ENCODE assay signal across 8 mouse cellular contexts in the genomic region with DNA sequence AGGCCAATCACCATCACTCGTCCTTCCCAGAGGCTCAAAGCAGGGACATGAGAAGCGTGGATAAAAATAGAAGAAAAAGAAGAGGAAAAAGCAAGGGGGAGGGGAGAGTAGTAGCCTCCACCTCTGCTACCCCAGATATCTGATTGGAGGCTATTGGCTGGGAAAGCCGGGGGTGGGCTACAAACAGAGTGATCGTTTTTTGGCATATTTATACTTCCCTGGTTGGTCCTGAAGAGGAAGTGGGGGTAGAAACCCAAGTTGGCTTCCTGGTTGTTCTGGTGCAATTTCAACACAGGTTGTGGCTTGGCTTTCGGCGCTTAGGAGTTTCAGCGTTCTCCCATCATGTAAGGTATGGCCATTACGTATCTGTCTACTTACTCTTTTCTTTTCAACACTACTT. TPM values are rescaled to one million over a fixed set of nuclear protein-coding genes. Genes with fewer than 3 reads are reported as not detected.
DNase-seq lines count a peak whose midpoint lies in the region; ATAC-seq and TF ChIP-seq lines count a peak whose summit lies in the region.

A gene (plus strand): TSS at position 234 of the 400 bp plus-strand sequence.

- peak within 1 kb of the TSS; percentile 66 for H3K4me3 ChIP-seq in kidney, embryonic 14.5 days (ENCODE audit: low read length)
- H3K4me3 ChIP-seq in forebrain, postnatal 0 days (ENCODE audit: low read depth, low read length) = peak within 1 kb of the TSS; percentile 89
- H3K4me3 ChIP-seq in hindbrain, embryonic 14.5 days (replicated peaks; ENCODE audit: low read length) = peak within 1 kb of the TSS; percentile 83
- peak within 1 kb of the TSS; percentile 85 for H3K4me3 ChIP-seq in liver, embryonic 16.5 days (ENCODE audit: low read depth, low read length)
- peak within 1 kb of the TSS; percentile 84 for H3K4me3 ChIP-seq in neural tube, embryonic 14.5 days (ENCODE audit: low read depth, low read length)

- DNase-seq in kidney, adult 18-20 months = no peak
- no peak for DNase-seq in adrenal gland, postnatal 25 days
- DNase-seq in forebrain, postnatal 0 days = no peak
- DNase-seq in hindbrain, embryonic 14.5 days (ENCODE audit: low spot score) = no peak
- no peak for DNase-seq in cerebellum, adult 9-11 months

- peak within 1 kb of the TSS; percentile 52 for H3K4me2 ChIP-seq in kidney, embryonic 14.5 days (replicated peaks; ENCODE audit: low read depth, low read length)
- H3K4me2 ChIP-seq in forebrain, postnatal 0 days (ENCODE audit: low read depth) = peak within 1 kb of the TSS; percentile 67
- H3K4me2 ChIP-seq in hindbrain, embryonic 14.5 days (replicated peaks) = peak within 1 kb of the TSS; percentile 55
- H3K4me2 ChIP-seq in liver, embryonic 16.5 days (ENCODE audit: low read depth, low read length) = peak within 1 kb of the TSS; percentile 74
- peak within 1 kb of the TSS; percentile 72 for H3K4me2 ChIP-seq in neural tube, embryonic 14.5 days (ENCODE audit: low read depth, low read length)

- no peaks in the 10 kb centered on the region for H3K4me1 ChIP-seq in kidney, embryonic 14.5 days (ENCODE audit: control insufficient read depth, insufficient read depth, low read length)
- peaks cover 33% of the 10 kb centered on the region for H3K4me1 ChIP-seq in forebrain, postnatal 0 days (ENCODE audit: insufficient read depth)
- H3K4me1 ChIP-seq in hindbrain, embryonic 14.5 days (replicated peaks; ENCODE audit: control insufficient read depth, insufficient read depth, low read length) = peaks cover 26% of the 10 kb centered on the region
- H3K4me1 ChIP-seq in liver, embryonic 16.5 days (ENCODE audit: control insufficient read depth, low read depth, low read length) = peaks cover 48% of the 10 kb centered on the region
- H3K4me1 ChIP-seq in neural tube, embryonic 14.5 days (ENCODE audit: control insufficient read depth, insufficient read depth, low read length) = peaks cover 16% of the 10 kb centered on the region

- ATAC-seq in kidney, embryonic 14.5 days (ENCODE audit: low FRiP score, low TSS enrichment) = peak; percentile 18; the same call in 1 of the 2 replicates
- ATAC-seq in forebrain, postnatal 0 days = no peak
- ATAC-seq in hindbrain, embryonic 14.5 days (ENCODE audit: low FRiP score) = no peak
- ATAC-seq in liver, embryonic 16.5 days (ENCODE audit: low read depth) = peak; percentile 23; the same call in 1 of the 2 replicates
- ATAC-seq in neural tube, embryonic 14.5 days (ENCODE audit: low read depth) = no peak

- H3K36me3 ChIP-seq in kidney, embryonic 14.5 days (ENCODE audit: control insufficient read depth, insufficient read depth, low read length) = peaks cover 18% of the 10 kb centered on the region; the same call in 1 of the 2 replicates
- H3K36me3 ChIP-seq in forebrain, postnatal 0 days (ENCODE audit: insufficient read depth) = 0 out of 2 replicates have a peak, but pooled peaks cover 7% of the 10 kb centered on the region
- no peaks in the 10 kb centered on the region; the same call in 1 of the 2 replicates for H3K36me3 ChIP-seq in hindbrain, embryonic 14.5 days (replicated peaks; ENCODE audit: control insufficient read depth, insufficient read depth)
- H3K36me3 ChIP-seq in liver, embryonic 16.5 days (ENCODE audit: control insufficient read depth, insufficient read depth) = peaks cover 7% of the 10 kb centered on the region; the same call in 1 of the 2 replicates
- H3K36me3 ChIP-seq in neural tube, embryonic 14.5 days (ENCODE audit: control insufficient read depth, insufficient read depth, low read length) = no peaks in the 10 kb centered on the region; the same call in 1 of the 2 replicates

- H3K9me3 ChIP-seq in kidney, embryonic 14.5 days (ENCODE audit: control insufficient read depth, low read length) = no peaks in the 10 kb centered on the region
- no peaks in the 10 kb centered on the region for H3K9me3 ChIP-seq in forebrain, postnatal 0 days (ENCODE audit: low read length)
- H3K9me3 ChIP-seq in hindbrain, embryonic 14.5 days (ENCODE audit: control insufficient read depth, low read length) = no peaks in the 10 kb centered on the region
- no peaks in the 10 kb centered on the region for H3K9me3 ChIP-seq in liver, embryonic 16.5 days (replicated peaks; ENCODE audit: control insufficient read depth, low read length)
- no peaks in the 10 kb centered on the region for H3K9me3 ChIP-seq in neural tube, embryonic 14.5 days (ENCODE audit: control insufficient read depth, low read length)

- no peak for TF ChIP-seq CTCF in forebrain, postnatal 0 days (IDR thresholded peaks at IDR 0.05; ENCODE audit: low read depth)

- peak within 1 kb of the TSS; percentile 82 for H3K27ac ChIP-seq in kidney, embryonic 14.5 days (ENCODE audit: low read depth, low read length)
- peak within 1 kb of the TSS; percentile 98 for H3K27ac ChIP-seq in forebrain, postnatal 0 days (ENCODE audit: low read depth, low read length)
- peak within 1 kb of the TSS; percentile 96 for H3K27ac ChIP-seq in hindbrain, embryonic 14.5 days
- peak within 1 kb of the TSS; percentile 88 for H3K27ac ChIP-seq in liver, embryonic 16.5 days (ENCODE audit: low read length)
- H3K27ac ChIP-seq in neural tube, embryonic 14.5 days (ENCODE audit: low read depth, low read length) = peak within 1 kb of the TSS; percentile 94

- no peaks in the 10 kb centered on the region for H3K27me3 ChIP-seq in kidney, embryonic 14.5 days (ENCODE audit: control insufficient read depth, insufficient read depth, low read length)
- no peaks in the 10 kb centered on the region for H3K27me3 ChIP-seq in forebrain, postnatal 0 days (ENCODE audit: insufficient read depth, low read length)
- H3K27me3 ChIP-seq in hindbrain, embryonic 14.5 days (ENCODE audit: control insufficient read depth, insufficient read depth, low read length) = no peaks in the 10 kb centered on the region
- no peaks in the 10 kb centered on the region for H3K27me3 ChIP-seq in liver, embryonic 16.5 days (ENCODE audit: control insufficient read depth, insufficient read depth, low read depth, low read length)
- no peaks in the 10 kb centered on the region for H3K27me3 ChIP-seq in neural tube, embryonic 14.5 days (ENCODE audit: control insufficient read depth, insufficient read depth, low read length)

- 7% methylated on average over 8 of the region's 8 CpGs for WGBS in kidney, embryonic 14.5 days
- 19% methylated on average over 8 of the region's 8 CpGs for WGBS in forebrain, postnatal 0 days
- WGBS in hindbrain, embryonic 14.5 days = 31% methylated on average over 8 of the region's 8 CpGs
- WGBS in liver, embryonic 16.5 days (ENCODE audit: insufficient replicate concordance) = 3% methylated on average over 8 of the region's 8 CpGs
- WGBS in neural tube, embryonic 14.5 days = 19% methylated on average over 8 of the region's 8 CpGs

- peak within 1 kb of the TSS; percentile 96 for H3K9ac ChIP-seq in kidney, embryonic 14.5 days (ENCODE audit: low read depth, low read length)
- H3K9ac ChIP-seq in forebrain, postnatal 0 days = peak within 1 kb of the TSS; percentile 95
- peak within 1 kb of the TSS; percentile 94 for H3K9ac ChIP-seq in hindbrain, embryonic 14.5 days
- peak within 1 kb of the TSS; percentile 92 for H3K9ac ChIP-seq in liver, embryonic 16.5 days (ENCODE audit: low read depth, low read length)
- peak within 1 kb of the TSS; percentile 96 for H3K9ac ChIP-seq in neural tube, embryonic 14.5 days (replicated peaks; ENCODE audit: low read depth, low read length)

RNA-seq across cellular contexts. Expression of the gene that starts here (rescaled TPM):
- 26.2 and 32.8 TPM in 2 replicates for polyA plus RNA-seq in kidney, embryonic 14.5 days (2014; fragmentation: Nextera tagmentation; extraction: Ambion mirVana)
- total RNA-seq in adrenal gland, postnatal 25 days (2021) = 14.8 and 16.8 TPM in 2 replicates
- total RNA-seq in forebrain, postnatal 0 days (2014; rRNA removed) = 163 and 199 TPM in 2 replicates
- 43.0 and 87.2 TPM in 2 replicates for polyA plus RNA-seq in forebrain, postnatal 0 days (2015; fragmentation: Nextera tagmentation; extraction: Ambion mirVana)
- 106 and 112 TPM in 2 replicates for polyA plus RNA-seq in hindbrain, embryonic 14.5 days (2014; fragmentation: Nextera tagmentation; extraction: Ambion mirVana)
- polyA plus RNA-seq in liver, embryonic 16.5 days (2015; fragmentation: Nextera tagmentation; extraction: Ambion mirVana) = 19.6 and 22.4 TPM in 2 replicates
- 106 and 120 TPM in 2 replicates for polyA plus RNA-seq in neural tube, embryonic 14.5 days (2014; fragmentation: Nextera tagmentation; extraction: Ambion mirVana)

Comparison
In these comparisons a context has a peak if more than half of its experiments do, and no peak if none do; other contexts are left out.
1. ATAC-seq: peak in kidney, embryonic 14.5 days (single experiment) and liver, embryonic 16.5 days (single experiment); none in forebrain, postnatal 0 days (single experiment), hindbrain, embryonic 14.5 days (single experiment) and neural tube, embryonic 14.5 days (single experiment).
2. Peak in every context shown above with its lines, with median percentiles within 50 percentile points of each other: H3K27ac ChIP-seq, H3K4me2 ChIP-seq, H3K4me3 ChIP-seq and H3K9ac ChIP-seq.